Mouse (Mus musculus) hindbrain, embryonic 16.5 days (tissue): ENCODE results near the gene Ulk4. TPM values are rescaled to one million over a fixed set of nuclear protein-coding genes. Genes with fewer than 3 reads are reported as not detected.
A peak's percentile ranks its signal among the peaks of the same experiment; 100 is the strongest.

ENCODE experiments used
- ATAC-seq: fragments of 200-750 bp; cut with Nextera tagmentation; 2 replicates; pipeline ENCODE4 v1.8.0; 2017; ENCODE audit warnings: moderate TSS enrichment, moderate library complexity
- H3K27ac ChIP-seq: fragments of 300-500 bp; sonication (generic); 2 replicates; pipeline ENCODE4 v1.5.1; 2014; ENCODE audit warnings: low read depth, mild to moderate bottlenecking, control low read depth, low read length, moderate library complexity
- H3K27me3 ChIP-seq: fragments of 300-500 bp; sonication (generic); replicated peaks from 2 replicates; pipeline ENCODE4 v1.6.1; 2014; ENCODE audit warnings: low read length; ENCODE audit not compliant: control insufficient read depth, insufficient read depth
- H3K36me3 ChIP-seq: fragments of 300-500 bp; sonication (generic); 2 replicates; pipeline ENCODE4 v1.6.1; 2014; ENCODE audit warnings: mild to moderate bottlenecking, low read length, moderate library complexity, mixed read lengths; ENCODE audit not compliant: control insufficient read depth, insufficient read depth
- H3K4me1 ChIP-seq: fragments of 300-500 bp; sonication (generic); 2 replicates; pipeline ENCODE4 v1.6.1; 2014; ENCODE audit warnings: low read depth, low read length; ENCODE audit not compliant: control insufficient read depth, insufficient read depth
- H3K4me2 ChIP-seq: fragments of 300-500 bp; sonication (generic); 2 replicates; pipeline ENCODE4 v1.6.1; 2014; ENCODE audit warnings: mild to moderate bottlenecking, low read length, control low read depth, moderate library complexity
- H3K4me3 ChIP-seq: fragments of 300-500 bp; sonication (generic); 2 replicates; pipeline ENCODE4 v1.5.1; 2014; ENCODE audit warnings: mild to moderate bottlenecking, low read length, control low read depth, moderate library complexity
- H3K9ac ChIP-seq: fragments of 300-500 bp; sonication (generic); 2 replicates; pipeline ENCODE4 v1.6.1; 2014; ENCODE audit warnings: low read depth, mild to moderate bottlenecking, control low read depth, low read length, moderate library complexity
- H3K9me3 ChIP-seq: fragments of 300-500 bp; sonication (generic); 2 replicates; pipeline ENCODE4 v1.6.1; 2014; ENCODE audit warnings: mild to moderate bottlenecking, low read length, moderate library complexity; ENCODE audit not compliant: control insufficient read depth
- WGBS: fragments of 180-500 bp; shearing (Covaris S2); extraction: QIAGEN DNeasy Blood & Tissue Kit; methylation state at CpG from one replicate; pipeline ENCODE4 v1.1.7; 2014; 5-methylcytosine and 5-hydroxymethylcytosine counted together
- polyA plus RNA-seq: library from polyadenylated mRNA; unstranded; fragments of >200 nt; fragmentation: Nextera tagmentation; extraction: Ambion mirVana; gene quantifications from 2 replicates; pipeline ENCODE4 v1.2.1, GENCODE M21; 2015

Ulk4 gene
- polyA plus RNA-seq, 1 experiment from 2014 or later, result 75.8 TPM

- WGBS, result 12% methylated on average over 4 of the region's 4 CpGs
- Histone ChIP-seq H3K4me3 (peak overlapping the region; percentile 79), H3K4me1 (peaks cover 37% of the 10 kb centered on the region), H3K27ac (no peak overlapping the region), H3K9me3 (no peaks in the 10 kb centered on the region), H3K36me3 (no peaks in the 10 kb centered on the region), H3K9ac (peak overlapping the region; percentile 8; the same call in 1 of the 2 replicates), H3K4me2 (peak overlapping the region; percentile 75), H3K27me3 (no peaks in the 10 kb centered on the region)
- ATAC-seq, result no peak
Observed at GRCm38 (mm10) chr9:120935634-120935922, 341.4 kb downstream of the Ulk4 start.

GRCm38 (mm10) chr9:120934821-120935633 is 342.0 kb downstream of the Ulk4 start:
- peaks cover 37% of the 10 kb centered on the region for H3K4me1 ChIP-seq
- no peaks in the 10 kb centered on the region for H3K27me3 ChIP-seq
- peak overlapping the region; percentile 94 for H3K9ac ChIP-seq
- ATAC-seq, result no peak
- peak overlapping the region; percentile 79 for H3K4me3 ChIP-seq
- no peaks in the 10 kb centered on the region for H3K9me3 ChIP-seq
- H3K27ac ChIP-seq, result no peak overlapping the region
- 11% methylated on average over 14 of the region's 14 CpGs for WGBS
- no peaks in the 10 kb centered on the region for H3K36me3 ChIP-seq
- peak overlapping the region; percentile 75 for H3K4me2 ChIP-seq

DNA sequence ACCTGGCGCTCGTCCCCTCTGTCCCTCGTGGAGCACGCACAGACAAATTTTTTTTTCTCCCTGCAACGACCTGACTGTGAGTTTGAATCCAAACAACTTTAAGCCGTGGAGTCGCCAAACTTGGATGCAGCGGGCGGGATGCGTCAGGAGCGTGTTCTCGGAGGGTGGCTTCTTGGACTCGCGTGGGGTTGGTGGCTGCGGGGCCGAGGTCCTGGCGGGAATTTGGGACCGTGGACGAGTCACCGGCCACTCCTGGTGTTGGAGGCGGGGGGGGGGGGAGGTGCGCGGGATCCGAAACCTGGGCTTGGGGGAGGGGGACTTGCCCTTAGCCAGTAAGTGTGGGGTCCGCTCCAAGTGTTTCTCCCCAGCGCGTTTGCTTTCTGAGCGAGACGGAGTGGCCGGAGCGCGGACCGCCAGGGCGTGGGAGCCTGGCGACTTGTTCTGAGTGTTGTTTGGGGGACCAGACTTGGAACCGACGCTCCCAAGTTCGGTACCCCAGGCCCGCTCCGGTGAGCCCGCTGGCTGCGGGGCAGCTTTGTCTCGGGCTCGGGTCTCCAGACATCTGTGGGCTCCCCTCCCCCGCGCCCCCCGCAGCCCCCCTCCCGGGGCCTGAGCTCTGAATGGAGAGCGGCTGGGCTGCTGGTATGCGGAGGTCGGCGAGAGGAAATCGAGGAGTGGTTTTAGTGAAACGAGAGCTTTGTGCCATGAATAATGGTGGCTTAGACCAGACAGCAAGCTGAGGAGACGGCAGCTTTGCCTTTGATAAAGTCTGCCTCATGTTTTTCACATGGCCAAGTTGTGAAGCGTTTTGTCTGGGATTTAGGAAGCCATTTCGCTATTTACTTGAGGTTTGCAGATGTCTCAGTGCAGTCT is 342.9 kb downstream of the Ulk4 start:
- Histone ChIP-seq H3K4me1 (peaks cover 37% of the 10 kb centered on the region), H3K4me2 (peak overlapping the region; percentile 75), H3K9me3 (no peaks in the 10 kb centered on the region), H3K9ac (peak overlapping the region; percentile 94), H3K36me3 (no peaks in the 10 kb centered on the region), H3K4me3 (peak overlapping the region; percentile 79), H3K27me3 (no peaks in the 10 kb centered on the region), H3K27ac (peak overlapping the region; percentile 95)
- WGBS, result under 1% methylated on average over 53 of the region's 57 CpGs
- peak; percentile 38; the same call in 1 of the 2 replicates for ATAC-seq

GRCm38 (mm10) chr9:120933587-120933885 is 343.5 kb downstream of the Ulk4 start:
- Histone ChIP-seq H3K27ac (peak overlapping the region; percentile 95), H3K36me3 (no peaks in the 10 kb centered on the region), H3K4me1 (peaks cover 37% of the 10 kb centered on the region), H3K27me3 (no peaks in the 10 kb centered on the region), H3K9ac (peak overlapping the region; percentile 94), H3K4me2 (peak overlapping the region; percentile 75), H3K4me3 (peak overlapping the region; percentile 79), H3K9me3 (no peaks in the 10 kb centered on the region)
- 0% methylated on average over 14 of the region's 58 CpGs for WGBS
- no peak; the same call in 1 of the 2 replicates for ATAC-seq

DNA sequence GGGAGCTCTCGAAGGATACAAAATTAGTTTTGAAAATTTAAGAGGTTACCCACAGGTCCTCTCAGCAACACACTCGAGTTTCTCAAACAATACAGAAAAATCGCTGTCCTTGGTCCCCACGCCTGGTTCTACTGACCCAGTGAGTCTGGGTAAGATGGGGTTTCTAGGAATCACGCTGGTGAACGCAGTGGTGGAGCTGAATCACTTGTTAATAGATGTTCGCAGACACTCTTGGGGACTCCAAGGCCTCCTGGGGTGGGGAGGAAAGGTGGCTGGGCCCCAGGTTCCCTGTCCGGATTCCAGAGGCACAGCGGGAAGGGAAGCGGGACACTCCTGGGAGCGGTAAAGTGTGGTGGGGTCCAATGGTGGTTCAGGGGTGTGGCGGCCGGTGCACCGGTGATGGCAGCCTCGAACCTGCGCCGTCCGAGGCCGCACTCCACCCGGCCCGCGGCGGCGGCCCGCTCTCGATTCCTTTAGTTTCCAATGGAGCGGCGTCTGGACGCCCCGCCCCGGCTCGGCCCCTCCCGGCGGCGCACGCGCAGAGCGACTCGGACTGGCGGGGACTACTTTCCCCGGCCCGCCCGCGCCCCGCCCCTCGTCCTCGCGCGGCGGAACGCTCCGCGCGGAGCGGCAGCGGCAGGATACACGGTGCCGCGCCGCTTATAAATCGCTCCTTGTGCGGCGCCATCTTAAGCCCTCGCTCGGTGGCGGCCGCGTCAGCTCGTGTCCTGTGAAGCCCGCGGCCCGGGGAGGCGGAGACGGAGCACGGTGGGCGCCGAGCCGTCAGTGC is 344.0 kb downstream of the Ulk4 start:
- H3K9ac ChIP-seq, result peak overlapping the region; percentile 94
- ATAC-seq, result peak; percentile 90
- H3K4me2 ChIP-seq, result peak overlapping the region; percentile 75
- H3K4me1 ChIP-seq, result peaks cover 32% of the 10 kb centered on the region
- no peaks in the 10 kb centered on the region for H3K27me3 ChIP-seq
- no peaks in the 10 kb centered on the region for H3K36me3 ChIP-seq
- peak overlapping the region; percentile 79 for H3K4me3 ChIP-seq
- no peaks in the 10 kb centered on the region for H3K9me3 ChIP-seq
- WGBS, result 6% methylated on average over 56 of the region's 78 CpGs
- peak overlapping the region; percentile 95 for H3K27ac ChIP-seq

DNA sequence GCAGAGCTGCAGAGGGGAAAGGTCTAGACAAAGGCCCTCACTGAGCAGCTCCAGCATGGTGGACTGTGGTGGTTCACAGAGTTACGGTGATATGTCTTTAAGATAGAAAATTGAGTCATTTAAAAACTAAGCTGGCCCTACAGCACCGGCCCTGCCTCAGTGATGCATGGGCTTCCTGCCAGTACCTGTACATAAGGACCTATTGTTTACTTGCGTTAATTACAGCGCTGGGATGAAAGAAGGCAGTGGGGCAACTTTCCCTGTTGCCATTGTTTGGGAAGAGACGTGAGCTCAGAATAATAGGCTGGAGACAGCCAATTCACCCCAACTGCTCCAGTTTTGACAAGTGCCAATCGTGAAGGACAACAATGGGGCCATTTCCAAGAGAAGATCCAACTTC is 344.6 kb downstream of the Ulk4 start:
- Histone ChIP-seq H3K9ac (no peak overlapping the region), H3K4me1 (peaks cover 26% of the 10 kb centered on the region), H3K27ac (no peak overlapping the region), H3K4me3 (no peak overlapping the region), H3K4me2 (no peak overlapping the region; the same call in 1 of the 2 replicates), H3K36me3 (no peaks in the 10 kb centered on the region), H3K9me3 (no peaks in the 10 kb centered on the region), H3K27me3 (no peaks in the 10 kb centered on the region)
- ATAC-seq, result no peak
- 22% methylated on average over 6 of the region's 6 CpGs for WGBS

DNA sequence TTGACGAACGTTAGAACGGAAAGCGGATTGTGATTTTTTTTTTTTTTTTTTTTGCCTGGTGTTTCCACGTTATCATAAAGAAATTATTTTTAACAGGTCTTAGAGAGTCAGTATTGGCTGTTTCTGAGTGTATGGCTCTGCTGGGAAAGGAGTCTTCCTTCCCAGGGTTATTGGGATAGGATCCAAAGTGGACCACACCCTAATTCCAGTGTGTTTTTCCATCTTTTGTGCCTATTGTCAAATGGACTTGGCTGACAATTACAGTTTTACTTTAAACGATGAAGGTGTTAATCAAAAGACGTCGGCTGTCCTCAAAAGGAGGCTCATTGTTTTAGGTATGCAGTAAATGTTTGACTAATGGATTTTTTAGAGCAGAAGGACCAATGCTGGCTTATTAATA is 346.2 kb downstream of the Ulk4 start:
- Histone ChIP-seq H3K4me2 (no peak overlapping the region), H3K9ac (no peak overlapping the region), H3K9me3 (no peaks in the 10 kb centered on the region), H3K27ac (no peak overlapping the region), H3K4me1 (peaks cover 11% of the 10 kb centered on the region), H3K36me3 (no peaks in the 10 kb centered on the region), H3K4me3 (no peak overlapping the region), H3K27me3 (no peaks in the 10 kb centered on the region)
- 69% methylated on average over 8 of the region's 8 CpGs for WGBS
- no peak for ATAC-seq

- ATAC-seq, result no peak
- Histone ChIP-seq H3K4me2 (no peak overlapping the region; the same call in 1 of the 2 replicates), H3K27me3 (no peaks in the 10 kb centered on the region), H3K36me3 (no peaks in the 10 kb centered on the region), H3K9ac (no peak overlapping the region), H3K9me3 (no peaks in the 10 kb centered on the region), H3K27ac (no peak overlapping the region; the same call in 1 of the 2 replicates), H3K4me1 (peaks cover 3% of the 10 kb centered on the region), H3K4me3 (no peak overlapping the region)
- 80% methylated on average over 12 of the region's 12 CpGs for WGBS
Observed at GRCm38 (mm10) chr9:120930021-120930420, 347.0 kb downstream of the Ulk4 start.
